Mouse (Mus musculus): ENCODE data around the gene Prelp. TPM values are rescaled to one million over a fixed set of nuclear protein-coding genes. Genes with fewer than 3 reads are reported as not detected.

Gene Prelp
- polyA plus RNA-seq, 1 experiment, result 212 TPM

DNA sequence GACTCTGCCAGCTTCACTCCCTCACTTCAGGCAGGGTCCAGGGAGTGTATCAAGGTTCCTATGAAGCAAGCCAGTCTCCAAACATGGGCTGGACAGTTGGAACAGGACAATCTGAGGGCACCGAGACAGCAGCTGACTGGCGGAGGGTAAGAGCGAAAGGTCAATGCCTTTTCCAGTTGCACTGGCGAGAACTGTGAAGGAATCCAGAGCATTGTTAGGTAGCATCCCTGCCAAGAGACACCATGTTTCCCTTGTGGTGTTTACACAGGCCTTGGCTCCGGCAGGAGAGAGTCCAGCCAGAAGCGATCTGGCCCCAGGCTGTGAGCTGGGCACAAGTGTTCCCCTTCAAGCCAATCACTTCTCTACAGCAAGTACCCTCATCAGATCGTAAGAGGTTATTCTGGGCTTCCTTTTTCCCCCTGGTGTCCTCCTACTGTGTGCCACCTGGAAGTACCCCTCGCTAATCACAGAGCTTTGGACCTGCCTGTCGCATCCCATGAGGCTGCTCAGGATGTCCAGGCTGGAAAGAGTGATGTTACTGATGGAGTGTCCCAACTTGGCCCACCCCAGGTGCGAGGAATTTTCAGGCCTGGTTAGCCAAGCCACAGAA, 13.2 kb upstream of the Prelp start:
- no peak for DNase-seq (ENCODE audit: low read depth)

DNA sequence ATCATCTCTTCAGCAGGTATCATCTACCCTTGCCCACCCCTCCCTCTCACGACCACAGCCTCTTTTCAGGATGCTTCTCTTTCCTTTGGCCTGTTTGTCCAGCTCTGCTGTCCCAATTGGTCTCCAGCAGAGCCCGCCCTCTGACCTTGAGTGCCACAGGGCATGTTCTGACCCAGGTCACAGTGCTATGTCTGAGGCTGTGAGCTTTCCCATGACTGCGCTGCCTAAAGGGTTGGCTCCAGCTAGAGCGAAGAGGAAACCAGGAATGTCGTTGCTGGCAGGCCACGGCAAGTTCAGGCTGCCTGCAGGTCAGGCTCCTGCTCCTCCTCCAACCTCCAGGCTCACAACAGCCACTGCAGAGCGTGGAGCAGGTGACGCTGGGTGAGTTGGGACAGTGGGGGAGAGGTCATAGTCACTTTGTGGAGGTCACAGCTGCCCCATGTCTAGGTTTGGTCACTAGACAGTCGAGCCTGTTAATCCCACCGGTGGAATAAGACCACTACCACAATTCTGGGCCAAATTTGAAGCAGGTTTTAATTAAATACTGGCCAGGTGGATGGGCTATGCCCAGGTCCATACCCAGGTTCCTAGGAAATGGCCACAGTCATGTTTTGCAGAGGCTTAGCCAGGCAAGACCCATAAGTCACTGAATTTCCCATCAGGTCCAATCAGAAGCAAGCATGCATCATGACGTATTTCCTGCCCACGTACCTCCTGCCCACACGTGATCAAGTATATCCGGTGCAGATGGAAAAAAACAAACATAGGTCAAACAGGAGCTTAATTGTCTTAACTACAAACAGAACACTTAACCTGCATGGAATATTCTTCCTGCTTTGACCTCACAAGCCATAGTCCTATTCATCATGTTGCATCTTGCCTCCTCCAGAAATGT, 12.3 kb upstream of the Prelp start:
- no peak for DNase-seq (ENCODE audit: low read depth)

DNA sequence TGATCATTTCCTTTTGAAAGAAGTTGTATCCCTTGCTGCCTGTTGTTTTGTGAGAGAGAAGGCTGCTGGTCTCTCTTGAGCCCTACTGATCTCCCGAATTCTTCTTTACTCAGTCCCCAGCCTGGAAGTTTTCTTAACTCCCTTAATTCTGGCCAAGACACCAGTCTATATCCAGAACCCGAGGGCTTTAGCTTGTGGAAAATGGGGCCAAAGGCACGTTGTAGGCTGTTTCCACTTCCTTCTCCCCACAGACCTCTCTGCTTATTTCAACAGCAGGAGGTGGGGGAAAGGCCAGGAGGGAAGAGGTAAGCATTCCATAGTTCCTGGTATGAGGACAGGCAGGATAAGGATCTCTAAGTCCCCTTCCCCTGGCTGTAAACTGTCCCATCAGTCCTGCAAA, 8.8 kb upstream of the Prelp start:
- DNase-seq (ENCODE audit: low read depth), result no peak

DNA sequence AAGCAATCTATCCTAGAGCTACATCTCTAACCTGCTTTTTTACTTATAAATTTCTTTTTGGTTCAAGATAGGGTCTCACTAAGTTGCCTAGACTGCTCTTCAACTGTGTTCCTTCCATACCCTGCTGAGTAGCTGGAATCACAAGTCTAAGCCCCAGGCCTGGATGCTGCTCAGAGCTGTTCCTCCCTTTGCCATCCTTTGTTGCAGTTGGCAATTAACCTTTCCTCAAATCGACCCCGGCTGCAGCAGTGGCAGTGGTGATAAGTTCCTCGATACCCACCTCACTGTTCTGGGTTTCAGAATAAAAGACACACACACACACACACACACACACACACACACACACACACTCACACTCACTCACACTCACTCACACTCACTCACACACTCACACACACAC, 4.0 kb upstream of the Prelp start:
- DNase-seq (ENCODE audit: low read depth), result no peak

DNA sequence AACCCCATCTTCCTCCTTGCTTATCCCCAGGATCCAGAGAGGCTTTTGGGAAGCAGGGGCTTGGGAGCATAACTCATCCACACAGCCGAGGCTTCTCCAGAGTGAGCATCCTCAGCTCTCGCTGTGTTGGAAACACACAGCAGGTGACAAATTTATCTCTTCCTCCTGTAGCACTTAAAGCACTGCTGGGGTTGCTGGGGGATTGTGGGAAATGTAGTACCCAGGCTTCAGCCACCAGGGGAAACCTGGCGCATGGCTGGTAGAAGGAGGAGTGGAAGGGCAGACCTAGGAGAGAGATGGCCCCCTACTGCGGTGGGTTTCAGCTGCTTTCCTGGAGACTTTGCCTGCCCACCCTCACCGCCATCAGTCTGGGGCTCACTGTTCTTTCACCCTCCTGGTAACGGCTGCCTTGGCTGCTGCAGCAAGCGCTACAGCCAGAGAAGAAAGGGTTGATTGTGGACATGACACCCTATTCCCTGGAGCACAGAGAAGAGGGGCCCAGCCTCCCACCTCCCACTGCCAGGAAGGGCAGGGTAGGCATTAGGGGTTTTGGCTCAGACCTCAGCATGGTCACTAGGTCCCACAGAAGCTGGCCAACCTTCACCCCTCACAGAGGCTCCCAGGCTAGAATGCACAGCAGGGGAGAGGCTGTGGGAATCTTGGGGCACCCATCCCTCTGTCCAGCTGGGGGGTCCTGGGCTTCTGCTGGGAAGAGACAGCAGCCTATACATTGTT, 3.1 kb upstream of the Prelp start:
- no peak for DNase-seq (ENCODE audit: low read depth)

DNA sequence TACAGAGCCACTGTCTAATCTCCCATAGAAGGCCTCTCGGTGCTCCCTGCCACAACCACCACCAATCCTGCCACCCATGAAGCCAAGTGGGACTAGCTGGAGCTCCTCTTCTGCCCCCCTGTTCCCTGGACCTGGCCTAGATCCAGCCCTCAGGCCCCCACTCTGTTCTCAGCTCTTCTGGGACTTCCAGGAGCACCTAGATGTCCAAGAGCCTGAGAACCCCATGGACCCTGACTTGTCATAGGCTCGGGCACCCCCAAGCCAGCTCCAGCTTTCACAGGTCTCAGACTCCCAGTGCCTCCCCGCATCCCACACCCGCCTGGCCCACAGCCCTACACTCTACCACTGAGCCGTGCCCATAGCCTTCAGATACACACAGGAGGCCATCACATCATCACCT, 1.9 kb upstream of the Prelp start:
- no peak for DNase-seq (ENCODE audit: low read depth)

DNA sequence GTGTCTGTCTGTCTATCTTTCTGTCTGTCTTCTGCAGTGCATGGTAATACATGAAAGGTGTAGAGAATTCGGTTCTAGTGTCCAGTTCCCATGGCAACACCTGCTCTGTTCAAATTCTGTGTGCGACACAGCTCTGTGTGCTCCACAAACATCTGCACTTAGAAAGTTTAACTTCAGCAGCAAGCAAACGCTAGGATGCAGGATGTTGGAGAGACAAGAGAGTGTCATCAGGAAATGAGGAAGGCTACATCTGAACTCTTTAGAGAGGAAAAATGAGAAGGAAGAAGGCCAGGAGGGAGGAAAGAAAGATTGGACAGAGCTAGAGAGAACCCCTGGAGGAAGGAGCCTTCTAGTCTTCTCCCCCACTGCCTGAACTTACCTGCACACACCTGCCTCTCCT, 338 bp downstream of the Prelp start:
- no peak for DNase-seq (ENCODE audit: low read depth)

DNA sequence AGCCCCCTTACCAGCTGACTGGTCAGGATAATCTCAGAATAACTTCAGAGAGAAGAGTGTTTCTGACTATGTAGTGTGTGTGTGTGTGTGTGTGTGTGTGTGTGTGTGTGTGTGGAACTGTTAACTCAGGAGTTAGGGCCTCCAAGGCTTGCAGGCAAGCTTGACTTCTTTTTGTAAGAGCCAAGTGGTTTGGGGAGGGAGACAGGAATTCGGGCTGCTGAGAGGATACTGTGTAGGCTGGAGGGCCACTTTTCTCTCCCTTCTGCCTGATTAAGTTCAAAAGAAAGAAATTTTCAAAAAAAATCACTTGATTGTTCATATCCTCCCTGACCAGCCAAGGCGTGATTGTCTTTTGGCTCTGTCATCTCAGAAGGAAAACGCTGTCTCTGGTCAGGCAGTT, 813 bp downstream of the Prelp start:
- DNase-seq (ENCODE audit: low read depth), result no peak

DNA sequence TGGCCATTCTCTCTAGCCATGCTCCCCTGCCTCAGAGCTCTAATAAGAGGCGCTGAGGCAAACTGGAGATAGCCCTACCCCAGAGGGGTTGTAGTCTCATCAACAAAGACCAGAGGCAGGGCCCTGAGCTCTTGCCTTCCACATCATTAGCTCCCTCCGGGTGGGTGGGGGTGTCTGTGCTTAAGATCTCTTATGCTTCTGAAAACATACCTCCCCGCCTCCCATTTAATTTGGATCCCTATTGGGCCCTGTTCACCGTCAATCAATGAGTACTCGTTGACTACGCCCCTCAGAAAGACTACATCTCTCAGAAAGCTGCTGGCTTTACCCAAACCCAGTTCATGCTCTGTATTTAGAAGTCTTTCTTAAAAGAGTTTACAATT, 3.1 kb downstream of the Prelp start:
- DNase-seq (ENCODE audit: low read depth), result no peak

DNA sequence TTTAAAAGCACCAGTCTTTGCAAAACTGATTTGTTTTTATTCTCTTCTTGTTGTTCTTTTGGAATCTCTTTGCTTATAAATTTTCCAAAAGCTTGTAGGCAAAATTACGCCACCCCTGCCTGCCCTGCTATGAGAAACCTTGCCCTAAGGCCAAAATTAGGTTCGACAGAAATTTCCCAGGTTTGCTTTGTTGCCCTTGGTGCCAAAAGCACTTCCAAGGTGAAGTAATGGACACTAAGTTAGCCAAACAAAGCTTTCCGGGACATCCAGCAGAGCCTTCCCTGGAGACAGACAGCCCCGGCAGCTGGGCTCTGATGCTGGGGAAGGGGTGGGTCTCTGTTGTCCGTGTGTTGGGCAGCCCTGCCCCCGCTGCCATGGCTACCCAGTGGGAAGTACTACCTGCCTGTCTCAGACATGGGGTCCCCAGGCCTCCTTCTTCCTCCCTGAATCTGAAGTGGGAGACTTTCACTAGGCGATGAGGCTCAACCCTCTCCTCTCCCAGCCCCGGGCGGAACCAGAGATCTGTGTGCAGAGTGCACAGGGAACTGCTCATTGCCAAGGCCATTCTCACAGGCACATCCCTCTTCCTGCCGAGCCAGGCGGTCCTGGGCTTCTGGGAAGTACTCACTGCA, 3.6 kb downstream of the Prelp start:
- DNase-seq (ENCODE audit: low read depth), result no peak

DNA sequence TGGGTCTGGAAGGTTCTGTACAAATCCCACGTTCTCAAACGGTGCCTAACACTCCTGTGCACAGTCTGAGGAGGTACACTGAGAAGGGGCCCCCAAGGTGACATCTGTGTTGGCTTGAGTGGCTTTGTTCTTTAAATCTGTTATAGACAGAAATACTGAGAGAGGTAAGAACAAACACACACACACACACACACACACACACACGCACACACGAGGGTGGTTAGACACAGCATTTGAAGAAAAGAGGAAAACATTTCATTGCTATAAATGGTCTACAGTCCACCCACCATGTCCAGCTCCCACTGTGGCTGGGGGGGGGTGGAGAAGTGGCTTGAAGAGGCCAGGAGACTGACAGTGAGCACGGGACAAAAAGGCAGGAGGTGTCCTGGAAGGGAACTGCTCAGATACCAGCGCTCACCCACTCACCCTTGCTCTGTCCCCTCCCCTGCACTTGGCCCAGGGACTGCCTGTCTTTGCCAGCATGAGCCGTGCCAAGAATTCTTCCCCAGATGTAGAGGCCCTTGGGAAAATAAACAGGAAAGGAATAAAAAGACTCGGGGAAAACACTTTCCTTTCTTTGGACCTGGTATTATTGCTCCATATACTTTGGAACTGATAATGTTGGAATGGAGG, 5.4 kb downstream of the Prelp start:
- DNase-seq (ENCODE audit: low read depth), result no peak

DNA sequence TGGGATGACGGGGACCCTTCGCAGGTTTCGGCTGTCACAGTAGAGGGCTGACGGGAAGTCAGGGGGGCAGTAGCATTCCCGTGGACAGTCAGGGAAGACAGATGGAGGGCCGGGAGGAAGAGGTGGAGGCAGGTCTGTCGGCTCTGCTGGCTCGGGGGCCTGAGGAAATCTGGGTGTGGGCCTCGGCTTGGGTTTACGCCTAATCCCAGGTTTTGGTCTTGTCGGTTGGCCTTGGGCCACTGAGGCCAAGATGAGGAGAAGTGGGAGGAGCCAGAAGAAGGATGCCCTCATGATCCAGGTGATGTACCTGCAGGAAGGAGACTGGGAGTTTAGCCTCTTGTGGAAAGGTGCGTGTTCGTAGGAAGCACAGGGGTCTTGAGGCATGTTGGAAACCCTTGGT, 6.1 kb downstream of the Prelp start:
- DNase-seq (ENCODE audit: low read depth), result no peak

DNA sequence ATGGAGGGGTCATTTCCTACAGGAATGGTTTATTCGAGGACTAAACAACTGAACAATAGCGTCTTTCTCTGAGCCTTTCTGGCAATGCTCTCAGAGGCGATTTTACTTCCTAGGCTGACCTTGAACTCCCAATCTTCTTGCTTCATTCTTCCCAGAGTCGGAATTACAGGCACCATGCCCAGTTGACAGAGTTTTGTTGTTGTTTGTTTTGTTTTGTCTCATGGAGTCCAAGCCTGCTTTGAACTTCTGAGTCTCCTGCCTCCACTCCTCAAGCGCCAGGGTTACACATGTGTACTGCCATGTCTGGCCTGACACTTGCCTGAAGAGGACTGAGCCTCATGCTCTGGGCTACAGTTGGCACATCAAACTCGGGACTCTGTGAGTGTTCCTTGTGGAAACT, 8.2 kb downstream of the Prelp start:
- DNase-seq (ENCODE audit: low read depth), result no peak

DNA sequence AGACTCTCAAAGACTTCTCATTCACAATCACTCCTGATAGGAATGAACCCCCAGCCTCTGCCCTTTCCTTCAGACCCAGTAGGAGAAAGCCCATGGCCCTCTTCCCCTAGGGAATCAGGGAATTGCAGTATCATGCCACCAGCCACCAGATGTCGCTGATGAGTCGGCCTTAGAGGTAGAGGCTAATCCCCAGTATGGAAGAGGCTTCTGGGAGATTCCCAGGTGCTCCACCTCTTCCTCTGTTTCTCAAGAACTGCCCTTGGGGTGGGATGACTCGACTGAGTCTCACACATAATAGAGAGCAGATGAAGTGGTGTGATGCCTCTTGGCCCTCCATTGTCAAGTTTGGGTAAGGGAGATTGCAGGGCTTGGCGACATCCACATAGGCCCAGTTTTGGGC, 9.8 kb downstream of the Prelp start:
- no peak for DNase-seq (ENCODE audit: low read depth)

DNA sequence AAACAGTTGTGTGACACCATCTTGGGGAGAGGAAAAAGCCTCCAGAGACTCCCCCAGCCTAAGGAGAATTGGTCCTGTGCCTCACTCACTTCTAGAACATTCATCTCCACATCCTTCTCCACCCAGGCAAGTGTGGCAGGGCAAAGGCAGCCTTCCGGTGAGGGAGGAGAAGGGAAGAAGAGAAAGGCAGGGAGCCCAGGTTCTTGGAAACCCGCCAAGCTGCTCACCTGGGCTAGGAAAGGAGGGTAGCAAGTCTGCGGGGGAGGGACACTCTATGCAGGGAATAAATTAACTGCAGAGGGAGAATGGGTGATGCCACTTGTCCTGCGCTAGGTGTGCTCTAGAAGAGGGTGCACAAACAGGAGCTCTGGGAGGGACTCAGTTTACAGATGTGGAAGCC, 10.2 kb downstream of the Prelp start:
- DNase-seq (ENCODE audit: low read depth), result no peak

DNA sequence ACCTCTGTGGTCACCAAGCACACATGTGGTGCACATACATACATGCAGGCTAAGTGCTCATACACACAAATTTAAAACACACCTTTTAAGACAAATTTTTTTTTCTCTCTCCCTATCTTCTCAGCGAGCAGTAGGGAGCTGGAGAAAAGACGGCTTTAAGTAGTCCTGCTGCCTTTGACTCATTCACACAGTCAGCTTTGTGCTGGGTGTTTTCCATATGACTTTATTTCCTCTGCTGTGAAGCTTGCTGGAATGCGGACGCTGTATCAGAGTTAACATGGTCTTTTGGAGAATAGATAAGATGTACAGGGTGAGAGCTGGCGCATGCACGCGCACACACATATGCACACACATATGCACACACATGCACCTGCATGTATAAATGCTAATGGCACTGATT, 11.1 kb downstream of the Prelp start:
- DNase-seq (ENCODE audit: low read depth), result no peak

DNA sequence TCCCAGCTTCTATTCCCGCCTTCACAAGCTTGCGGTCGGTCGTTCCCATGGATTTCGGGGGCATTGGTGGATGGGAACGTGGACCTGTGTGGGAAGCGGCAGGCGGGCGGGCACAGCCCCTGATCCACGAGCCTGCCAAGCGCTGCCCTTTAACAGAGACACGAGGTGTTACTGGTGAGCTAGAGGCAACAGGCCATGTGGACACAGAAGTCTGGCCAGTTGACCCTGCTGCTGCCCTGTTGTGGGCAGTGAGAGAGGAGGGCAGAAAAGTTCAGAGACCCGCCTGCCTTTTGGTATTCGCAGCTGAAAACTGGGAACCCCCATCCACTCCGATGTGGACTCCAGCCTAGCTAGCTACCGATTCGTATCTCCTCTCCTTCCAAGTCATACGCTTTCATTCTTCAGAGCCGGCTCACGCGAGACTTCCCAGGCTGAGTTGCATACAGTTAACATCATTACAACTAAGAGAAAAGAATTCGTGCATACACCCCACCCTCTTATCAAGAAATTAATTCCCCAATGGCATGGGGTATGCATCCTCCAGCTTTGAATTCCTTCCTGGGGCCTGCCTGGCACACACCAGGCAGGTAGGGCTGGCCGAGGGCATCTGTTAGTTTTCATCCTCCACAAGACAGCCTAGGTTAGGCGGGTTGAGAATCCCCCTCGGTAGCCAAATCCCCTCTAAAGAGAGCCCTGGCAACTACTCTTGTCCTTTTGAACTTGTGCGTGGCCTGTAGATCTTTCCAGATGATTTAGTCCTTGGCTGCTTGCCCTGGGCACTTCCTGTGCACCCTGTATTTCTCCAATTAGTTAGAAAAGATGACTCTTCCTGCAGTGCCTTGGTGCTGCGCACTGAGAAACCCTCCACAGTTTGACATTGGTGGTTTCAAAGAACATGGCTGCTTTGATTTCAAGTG, 12.3 kb downstream of the Prelp start:
- no peak for DNase-seq (ENCODE audit: low read depth)

DNA sequence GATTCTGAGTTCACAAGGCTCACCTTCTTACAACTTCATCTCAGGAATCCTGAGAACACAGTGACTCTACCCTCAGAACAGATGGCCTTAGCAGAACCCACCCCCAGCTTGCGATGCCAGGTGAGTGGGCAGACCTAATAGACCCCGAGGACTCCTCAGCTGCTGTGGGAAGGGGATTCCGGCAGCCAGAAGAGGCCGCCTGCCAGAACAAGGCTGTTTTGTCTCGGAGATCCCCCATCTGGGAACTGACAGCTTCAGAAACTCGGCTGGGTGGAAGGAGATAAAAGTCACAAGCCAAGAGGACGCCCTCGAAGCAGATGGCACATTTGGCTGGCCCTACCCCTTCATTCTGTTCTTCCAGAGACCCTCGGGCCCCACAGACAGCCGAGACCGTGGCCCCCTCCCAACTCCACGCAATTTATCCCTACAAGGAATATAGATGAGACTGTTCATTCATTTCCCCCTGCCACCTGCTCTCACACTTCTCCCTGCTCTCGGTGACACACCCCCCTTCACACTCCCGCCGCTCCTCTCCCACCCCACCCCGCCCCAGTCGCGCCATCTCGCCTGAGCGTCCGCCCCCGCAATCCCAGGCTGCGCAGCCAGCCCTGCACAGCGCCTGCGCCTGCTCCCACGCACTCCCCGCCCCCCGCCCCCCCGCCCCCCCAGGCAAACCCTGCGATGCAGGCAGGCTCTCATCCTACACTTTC, 13.1 kb downstream of the Prelp start, which contains the start of gene Optc:
TSS of gene Optc (minus strand) at position 51 of the 710 bp plus-strand sequence.
- no peak for DNase-seq (ENCODE audit: low read depth)

DNA sequence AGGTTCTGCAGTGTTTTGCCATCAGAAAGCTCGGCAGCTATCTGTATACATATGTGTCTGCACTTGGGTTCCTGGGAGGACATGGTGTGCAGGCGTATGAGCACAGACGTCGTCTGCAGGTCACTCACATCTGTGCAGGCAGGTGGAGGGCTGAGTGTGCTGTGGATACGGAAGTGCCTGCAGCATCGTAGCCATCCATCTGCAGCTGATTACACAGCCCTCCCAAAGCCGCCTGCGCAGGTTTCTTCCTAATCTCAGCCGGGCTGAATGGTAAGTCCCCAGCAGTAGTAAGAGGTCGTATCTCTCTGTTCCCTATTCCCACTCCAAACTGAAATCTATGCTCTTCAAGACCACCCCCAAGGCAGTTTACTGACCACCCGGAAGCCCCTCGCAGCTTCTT, 14.8 kb downstream of the Prelp start:
- DNase-seq (ENCODE audit: low read depth), result no peak

DNA sequence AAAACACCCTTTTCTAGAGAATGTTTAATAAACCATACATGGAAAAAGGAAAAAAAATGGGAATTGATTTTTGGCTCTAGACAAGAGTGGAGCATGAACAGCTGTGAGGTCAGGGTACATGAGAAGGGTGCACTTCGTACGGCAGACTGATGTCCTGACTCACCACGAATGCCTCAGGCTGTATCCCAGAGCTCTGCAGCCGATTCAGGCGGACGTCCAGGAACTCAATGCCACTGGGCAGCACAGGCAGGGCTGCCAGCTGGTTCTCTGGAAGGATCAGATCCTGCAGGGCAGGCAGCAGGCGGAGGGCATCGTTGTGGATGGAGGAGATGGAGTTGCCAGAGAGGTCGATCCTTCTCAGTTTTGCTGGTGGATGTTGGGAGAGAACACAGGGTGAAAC, 20.4 kb downstream of the Prelp start:
- no peak for DNase-seq (ENCODE audit: low read depth)

Measured in gonadal fat pad, adult 2 months (tissue).